Mouse (Mus musculus) kidney, adult 2 months (tissue): ENCODE data around the gene Nrip3. TPM values are rescaled to one million over a fixed set of nuclear protein-coding genes. Genes with fewer than 3 reads are reported as not detected.

Experiments
- DNase-seq: peaks from one replicate; pipeline ENCODE4 v3.0.0; 2021
- H3K27ac ChIP-seq: fragments of 200-500 bp; 2 replicates; pipeline ENCODE4 v1.5.1; 2012; ENCODE audit warnings: low read depth, low read length, control low read depth, inconsistent platforms; ENCODE audit not compliant: insufficient read depth
- H3K27me3 ChIP-seq: fragments of 200-500 bp; replicated peaks from 2 replicates; pipeline ENCODE4 v1.6.1; 2012; ENCODE audit warnings: mild to moderate bottlenecking, moderate library complexity, low read length, inconsistent platforms; ENCODE audit not compliant: control insufficient read depth, insufficient read depth
- H3K36me3 ChIP-seq: fragments of 200-500 bp; 2 replicates; pipeline ENCODE4 v1.6.1; 2012; ENCODE audit warnings: mild to moderate bottlenecking, moderate library complexity, low read length, inconsistent platforms; ENCODE audit not compliant: control insufficient read depth, insufficient read depth
- H3K4me1 ChIP-seq: fragments of 200-500 bp; 2 replicates; pipeline ENCODE4 v1.6.1; 2011; ENCODE audit warnings: low read length; ENCODE audit not compliant: control insufficient read depth, insufficient read depth
- H3K4me3 ChIP-seq: fragments of 200-500 bp; 2 replicates; pipeline ENCODE4 v1.5.1; 2011; ENCODE audit warnings: mild to moderate bottlenecking, low read depth, low read length, control low read depth; ENCODE audit not compliant: insufficient read depth
- CTCF ChIP-seq: fragments of 200-500 bp; conservative IDR thresholded peaks from 2 replicates; pipeline ENCODE4 v1.5.1; 2011; ENCODE audit warnings: low read depth, mild to moderate bottlenecking, control low read depth, low read length, moderate library complexity, mixed read lengths; ENCODE audit not compliant: insufficient read depth, insufficient read length
- POLR2A ChIP-seq: fragments of 200-500 bp; IDR thresholded peaks from one replicate; pipeline ENCODE4 v1.6.1; 2011; ENCODE audit warnings: low read depth, low read length, control low read depth
- WGBS: fragments of 180-500 bp; shearing (Covaris S2); methylation state at CpG from one replicate; pipeline ENCODE4 v1.1.7; 2018; 5-methylcytosine and 5-hydroxymethylcytosine counted together
- polyA plus RNA-seq: library from polyadenylated mRNA; depleted of rRNA; stranded (reverse); fragments of >200 nt; gene quantifications from 2 replicates; pipeline ENCODE4 v1.2.3, GENCODE M21; 2012; rRNA removed

The Nrip3 gene
- 1.6 and 1.7 TPM in 2 replicates for polyA plus RNA-seq

DNA sequence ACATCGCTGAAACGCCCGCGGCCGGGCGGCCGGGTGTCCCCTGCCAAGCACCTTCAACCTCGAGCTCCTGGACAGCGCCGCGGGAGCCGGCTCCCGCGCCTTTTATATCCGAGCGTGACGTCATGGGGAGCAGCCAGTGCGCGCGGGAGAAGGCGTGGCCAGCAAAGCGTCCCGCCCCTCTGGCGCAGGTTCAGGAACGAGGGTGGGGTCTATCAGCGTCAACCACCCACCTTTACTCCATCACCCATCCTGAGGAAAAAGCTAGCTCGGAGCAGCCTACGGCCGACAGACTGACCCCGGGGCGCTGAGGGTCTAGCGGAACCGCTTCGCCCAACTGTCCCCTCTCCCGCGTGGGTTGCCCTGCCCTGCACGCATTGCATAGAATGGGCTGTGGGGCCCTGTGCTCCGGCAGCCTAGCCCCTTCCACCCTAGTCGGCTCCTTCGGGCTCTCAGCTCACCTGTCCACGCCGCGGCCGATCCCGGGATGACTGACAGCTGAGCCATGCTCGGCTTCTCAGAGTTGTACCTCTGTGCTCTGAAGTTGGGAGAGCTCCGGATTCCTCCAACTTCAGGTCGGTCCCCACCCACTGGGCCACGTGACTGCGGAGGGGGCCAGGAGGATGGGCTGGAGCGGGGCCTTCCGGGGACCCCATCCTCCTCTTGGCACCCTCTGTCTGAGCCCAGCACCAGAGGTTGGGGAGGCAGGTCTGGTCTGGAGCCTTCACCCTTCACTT lies at the start of gene Nrip3:
Gene Nrip3 (minus strand): TSS at position 556 of the 734 bp plus-strand sequence.
- peaks cover 1% of the 10 kb centered on the region for H3K27me3 ChIP-seq

DNA sequence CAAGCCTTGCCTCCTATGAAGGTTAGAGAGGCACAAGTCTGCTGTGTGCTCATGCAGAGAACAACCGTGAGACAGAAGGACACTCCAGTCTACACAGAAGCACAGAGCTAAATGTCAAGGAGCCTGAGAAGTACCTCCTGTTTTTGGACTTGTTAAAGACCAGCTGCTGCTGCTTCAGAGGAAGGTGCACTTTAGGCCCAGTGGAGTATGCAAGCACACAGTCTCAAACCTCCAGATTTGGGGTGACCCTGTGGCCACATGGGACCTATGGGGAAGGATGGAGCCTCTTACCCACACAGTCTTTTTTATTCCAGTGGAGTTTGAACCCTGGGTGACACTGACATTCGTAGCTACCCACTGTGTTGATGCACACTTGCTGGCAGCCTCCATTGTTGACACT lies 49.6 kb upstream of the Nrip3 start:
- H3K4me3 ChIP-seq, result no peak overlapping the region
- no peak overlapping the region for H3K27ac ChIP-seq
- H3K36me3 ChIP-seq, result no peaks in the 10 kb centered on the region
- no peaks in the 10 kb centered on the region for H3K27me3 ChIP-seq
- no peak for DNase-seq
- TF ChIP-seq CTCF, result no peak
- no peak for TF ChIP-seq POLR2A
- H3K4me1 ChIP-seq, result no peaks in the 10 kb centered on the region
- 69% methylated on average over 2 of the region's 2 CpGs for WGBS

More for the DNA sequence above, at the start of gene Nrip3:
- H3K27ac ChIP-seq, result no peak within 1 kb of the TSS
- H3K4me3 ChIP-seq, result peak within 1 kb of the TSS; percentile 33
- no peaks in the 10 kb centered on the region for H3K36me3 ChIP-seq
- TF ChIP-seq POLR2A (no peak), CTCF (no peak)
- 0 out of 2 replicates have a peak, but pooled peaks cover 5% of the 10 kb centered on the region for H3K4me1 ChIP-seq
- WGBS, result 2% methylated on average over 52 of the region's 52 CpGs
- peak; percentile 70 for DNase-seq

GRCm38 (mm10) chr7:109826911-109827310 lies 45.1 kb upstream of the Nrip3 start:
- Histone ChIP-seq H3K27me3 (no peaks in the 10 kb centered on the region), H3K36me3 (no peaks in the 10 kb centered on the region), H3K27ac (no peak overlapping the region), H3K4me1 (no peaks in the 10 kb centered on the region), H3K4me3 (no peak overlapping the region)
- peak; percentile 7 for DNase-seq
- WGBS, result 75% methylated on average over 8 of the region's 8 CpGs
- TF ChIP-seq CTCF (no peak), POLR2A (no peak)

DNA sequence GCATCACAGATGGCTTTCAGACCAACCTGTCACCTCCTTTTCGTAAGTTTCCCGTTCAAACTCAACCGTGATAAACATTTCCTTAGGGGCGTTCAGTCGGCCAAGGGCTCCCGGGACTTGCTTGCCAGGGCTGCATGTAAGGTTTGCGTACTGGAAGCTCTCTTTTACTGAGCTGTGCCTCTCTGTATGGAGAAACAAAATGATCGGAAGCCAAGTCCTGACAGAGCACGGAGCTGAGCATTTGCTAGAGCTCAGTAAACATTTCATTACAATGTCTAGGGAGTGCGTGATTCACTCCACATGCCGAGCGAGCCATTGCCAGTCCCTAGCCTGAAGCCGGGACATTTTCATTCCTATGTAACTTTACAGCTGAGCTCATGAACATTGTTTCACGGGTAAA lies 43.5 kb upstream of the Nrip3 start:
- H3K27me3 ChIP-seq, result no peaks in the 10 kb centered on the region
- 67% methylated on average over 14 of the region's 14 CpGs for WGBS
- H3K36me3 ChIP-seq, result no peaks in the 10 kb centered on the region
- H3K4me1 ChIP-seq, result no peaks in the 10 kb centered on the region
- H3K4me3 ChIP-seq, result no peak overlapping the region
- no peak overlapping the region for H3K27ac ChIP-seq
- no peak for TF ChIP-seq CTCF
- no peak for TF ChIP-seq POLR2A
- DNase-seq, result no peak

GRCm38 (mm10) chr7:109818600-109818999 lies 36.8 kb upstream of the Nrip3 start:
- 91% methylated on average over 4 of the region's 4 CpGs for WGBS
- TF ChIP-seq POLR2A (no peak), CTCF (no peak)
- no peaks in the 10 kb centered on the region for H3K36me3 ChIP-seq
- no peak overlapping the region for H3K27ac ChIP-seq
- DNase-seq, result no peak
- H3K4me3 ChIP-seq, result no peak overlapping the region
- H3K4me1 ChIP-seq, result no peaks in the 10 kb centered on the region
- no peaks in the 10 kb centered on the region for H3K27me3 ChIP-seq

DNA sequence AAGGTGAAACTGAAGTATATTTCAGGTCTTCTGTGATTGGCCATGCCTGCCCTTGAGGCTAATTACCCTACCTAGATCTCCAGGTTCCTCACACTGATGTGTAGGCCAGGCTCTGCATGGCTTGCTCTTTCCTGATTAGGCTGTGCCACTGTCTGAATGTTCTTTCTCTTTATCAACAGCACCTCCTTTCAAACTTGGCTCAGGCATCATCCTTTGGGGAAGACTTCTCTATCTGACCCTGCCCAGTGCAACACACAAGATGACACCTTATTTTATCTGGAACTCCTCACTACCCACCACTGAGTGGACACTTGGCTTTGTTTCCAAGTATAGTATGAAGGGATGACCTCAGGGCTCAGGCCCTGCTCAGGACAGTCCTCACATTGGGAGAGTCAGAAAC lies 36.1 kb upstream of the Nrip3 start:
- no peaks in the 10 kb centered on the region for H3K27me3 ChIP-seq
- TF ChIP-seq CTCF (no peak), POLR2A (no peak)
- DNase-seq, result no peak
- no peak overlapping the region for H3K27ac ChIP-seq
- no peaks in the 10 kb centered on the region for H3K4me1 ChIP-seq
- H3K36me3 ChIP-seq, result no peaks in the 10 kb centered on the region
- H3K4me3 ChIP-seq, result no peak overlapping the region

DNA sequence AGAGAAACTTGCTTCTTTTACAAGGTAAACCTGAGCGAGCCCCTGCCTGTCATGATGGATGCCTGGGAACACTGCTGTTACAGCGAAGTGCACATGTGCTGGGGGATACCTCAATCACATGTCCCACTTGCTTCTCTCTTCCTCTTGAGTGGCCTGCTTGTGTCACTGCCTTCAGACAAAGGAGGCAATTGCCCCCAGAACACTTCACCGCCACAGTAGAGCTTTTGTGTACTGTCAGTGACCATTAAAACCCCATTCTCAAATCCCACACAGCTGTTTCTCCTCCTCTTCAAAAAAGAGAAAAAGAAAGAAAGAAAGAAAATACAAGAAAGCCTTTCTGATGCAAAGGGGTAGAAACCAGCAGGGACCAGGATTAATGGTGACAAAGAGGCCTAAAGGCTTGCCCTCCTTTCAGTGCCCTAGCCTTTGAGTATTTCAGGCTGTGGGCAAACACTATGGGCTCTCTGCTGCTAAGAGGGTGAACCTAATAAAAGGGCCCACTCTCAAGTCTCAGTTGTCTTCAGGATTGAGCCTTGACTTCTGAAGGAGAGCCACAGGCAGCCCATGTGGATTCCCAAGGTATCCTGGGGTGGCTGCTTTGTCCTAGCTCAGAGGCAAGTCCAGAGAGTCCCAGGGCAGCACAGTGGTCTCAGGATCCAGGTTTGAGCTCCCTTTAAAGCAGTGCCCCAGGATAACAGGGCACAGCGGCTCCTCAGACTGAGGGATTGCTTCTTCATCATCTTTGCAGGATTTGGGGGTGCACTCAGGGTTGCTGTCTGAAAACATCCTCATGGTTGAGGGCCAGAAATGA lies 31.7 kb upstream of the Nrip3 start:
- Histone ChIP-seq H3K27me3 (no peaks in the 10 kb centered on the region), H3K4me3 (no peak overlapping the region), H3K27ac (no peak overlapping the region), H3K4me1 (no peaks in the 10 kb centered on the region), H3K36me3 (no peaks in the 10 kb centered on the region)
- TF ChIP-seq CTCF (no peak), POLR2A (no peak)
- no peak for DNase-seq
- WGBS, result 88% methylated on average over 4 of the region's 4 CpGs
